Mouse (Mus musculus): ENCODE data around the gene Elavl4. TPM values are rescaled to one million over a fixed set of nuclear protein-coding genes. Genes with fewer than 3 reads are reported as not detected.
A peak's percentile ranks its signal among the peaks of the same experiment; 100 is the strongest.

Gene Elavl4
- polyA plus RNA-seq, 1 experiment from 2014 or later, result 391 TPM

GRCm38 (mm10) chr4:110242879-110243278 lies 108.8 kb downstream of the Elavl4 start:
- Histone ChIP-seq H3K4me3 (ENCODE audit: low read depth, low read length) (no peak overlapping the region), H3K9me3 (ENCODE audit: control insufficient read depth, low read length) (no peaks in the 10 kb centered on the region), H3K9ac (replicated peaks; ENCODE audit: low read depth, low read length) (no peak overlapping the region), H3K36me3 (ENCODE audit: control insufficient read depth, insufficient read depth, low read length) (peaks cover 27% of the 10 kb centered on the region), H3K4me2 (ENCODE audit: low read depth, low read length) (no peak overlapping the region), H3K27ac (ENCODE audit: low read depth, low read length) (no peak overlapping the region), H3K27me3 (ENCODE audit: control insufficient read depth, insufficient read depth, low read length) (no peaks in the 10 kb centered on the region), H3K4me1 (ENCODE audit: control insufficient read depth, insufficient read depth, low read length) (no peaks in the 10 kb centered on the region)
- ATAC-seq (ENCODE audit: low read depth), result no peak

GRCm38 (mm10) chr4:110234554-110234953 lies 117.2 kb downstream of the Elavl4 start:
- no peak overlapping the region for H3K9ac ChIP-seq (replicated peaks; ENCODE audit: low read depth, low read length)
- no peak for ATAC-seq (ENCODE audit: low read depth)
- H3K4me1 ChIP-seq (ENCODE audit: control insufficient read depth, insufficient read depth, low read length), result no peaks in the 10 kb centered on the region
- H3K36me3 ChIP-seq (ENCODE audit: control insufficient read depth, insufficient read depth, low read length), result peaks cover 7% of the 10 kb centered on the region; the same call in 1 of the 2 replicates
- H3K4me3 ChIP-seq (ENCODE audit: low read depth, low read length), result no peak overlapping the region
- no peaks in the 10 kb centered on the region for H3K9me3 ChIP-seq (ENCODE audit: control insufficient read depth, low read length)
- WGBS, result 68% methylated on average over 1 of the region's 1 CpGs
- no peak overlapping the region for H3K4me2 ChIP-seq (ENCODE audit: low read depth, low read length)
- H3K27ac ChIP-seq (ENCODE audit: low read depth, low read length), result no peak overlapping the region
- H3K27me3 ChIP-seq (ENCODE audit: control insufficient read depth, insufficient read depth, low read length), result no peaks in the 10 kb centered on the region

GRCm38 (mm10) chr4:110232327-110232726 lies 119.4 kb downstream of the Elavl4 start:
- ATAC-seq (ENCODE audit: low read depth), result no peak
- H3K9me3 ChIP-seq (ENCODE audit: control insufficient read depth, low read length), result no peaks in the 10 kb centered on the region
- no peak overlapping the region for H3K4me2 ChIP-seq (ENCODE audit: low read depth, low read length)
- H3K9ac ChIP-seq (replicated peaks; ENCODE audit: low read depth, low read length), result no peak overlapping the region
- no peak overlapping the region for H3K4me3 ChIP-seq (ENCODE audit: low read depth, low read length)
- no peak overlapping the region for H3K27ac ChIP-seq (ENCODE audit: low read depth, low read length)
- H3K4me1 ChIP-seq (ENCODE audit: control insufficient read depth, insufficient read depth, low read length), result no peaks in the 10 kb centered on the region
- WGBS, result 89% methylated on average over 3 of the region's 3 CpGs
- peaks cover 4% of the 10 kb centered on the region; the same call in 1 of the 2 replicates for H3K36me3 ChIP-seq (ENCODE audit: control insufficient read depth, insufficient read depth, low read length)
- no peaks in the 10 kb centered on the region for H3K27me3 ChIP-seq (ENCODE audit: control insufficient read depth, insufficient read depth, low read length)

GRCm38 (mm10) chr4:110231799-110232198 lies 119.9 kb downstream of the Elavl4 start:
- no peak overlapping the region for H3K27ac ChIP-seq (ENCODE audit: low read depth, low read length)
- WGBS, result 89% methylated on average over 4 of the region's 4 CpGs
- no peak overlapping the region for H3K9ac ChIP-seq (replicated peaks; ENCODE audit: low read depth, low read length)
- H3K4me1 ChIP-seq (ENCODE audit: control insufficient read depth, insufficient read depth, low read length), result no peaks in the 10 kb centered on the region
- no peak for ATAC-seq (ENCODE audit: low read depth)
- H3K4me2 ChIP-seq (ENCODE audit: low read depth, low read length), result no peak overlapping the region
- no peak overlapping the region for H3K4me3 ChIP-seq (ENCODE audit: low read depth, low read length)
- no peaks in the 10 kb centered on the region for H3K9me3 ChIP-seq (ENCODE audit: control insufficient read depth, low read length)
- H3K36me3 ChIP-seq (ENCODE audit: control insufficient read depth, insufficient read depth, low read length), result peaks cover 4% of the 10 kb centered on the region; the same call in 1 of the 2 replicates
- no peaks in the 10 kb centered on the region for H3K27me3 ChIP-seq (ENCODE audit: control insufficient read depth, insufficient read depth, low read length)

GRCm38 (mm10) chr4:110229652-110230051 lies 122.1 kb downstream of the Elavl4 start:
- Histone ChIP-seq H3K27ac (ENCODE audit: low read depth, low read length) (no peak overlapping the region), H3K4me3 (ENCODE audit: low read depth, low read length) (no peak overlapping the region)

GRCm38 (mm10) chr4:110229238-110229637 lies 122.5 kb downstream of the Elavl4 start:
- Histone ChIP-seq H3K4me1 (ENCODE audit: control insufficient read depth, insufficient read depth, low read length) (peaks cover 3% of the 10 kb centered on the region; the same call in 1 of the 2 replicates), H3K36me3 (ENCODE audit: control insufficient read depth, insufficient read depth, low read length) (peaks cover 9% of the 10 kb centered on the region), H3K4me3 (ENCODE audit: low read depth, low read length) (no peak overlapping the region)

More at GRCm38 (mm10) chr4:110229652-110230051, 122.1 kb downstream of the Elavl4 start:
- no peak for ATAC-seq (ENCODE audit: low read depth)
- Histone ChIP-seq H3K9ac (replicated peaks; ENCODE audit: low read depth, low read length) (no peak overlapping the region), H3K36me3 (ENCODE audit: control insufficient read depth, insufficient read depth, low read length) (peaks cover 7% of the 10 kb centered on the region), H3K27me3 (ENCODE audit: control insufficient read depth, insufficient read depth, low read length) (no peaks in the 10 kb centered on the region), H3K4me2 (ENCODE audit: low read depth, low read length) (no peak overlapping the region), H3K9me3 (ENCODE audit: control insufficient read depth, low read length) (no peaks in the 10 kb centered on the region), H3K4me1 (ENCODE audit: control insufficient read depth, insufficient read depth, low read length) (peaks cover 3% of the 10 kb centered on the region; the same call in 1 of the 2 replicates)
- 98% methylated on average over 1 of the region's 1 CpGs for WGBS

GRCm38 (mm10) chr4:110227621-110228031 lies 124.1 kb downstream of the Elavl4 start:
- H3K36me3 ChIP-seq (ENCODE audit: control insufficient read depth, insufficient read depth, low read length), result peaks cover 9% of the 10 kb centered on the region
- 58% methylated on average over 8 of the region's 8 CpGs for WGBS
- no peaks in the 10 kb centered on the region for H3K27me3 ChIP-seq (ENCODE audit: control insufficient read depth, insufficient read depth, low read length)
- peaks cover 3% of the 10 kb centered on the region; the same call in 1 of the 2 replicates for H3K4me1 ChIP-seq (ENCODE audit: control insufficient read depth, insufficient read depth, low read length)
- H3K9ac ChIP-seq (replicated peaks; ENCODE audit: low read depth, low read length), result no peak overlapping the region
- no peak overlapping the region; the same call in 1 of the 2 replicates for H3K27ac ChIP-seq (ENCODE audit: low read depth, low read length)
- no peak overlapping the region for H3K4me3 ChIP-seq (ENCODE audit: low read depth, low read length)
- ATAC-seq (ENCODE audit: low read depth), result no peak
- H3K4me2 ChIP-seq (ENCODE audit: low read depth, low read length), result no peak overlapping the region
- no peaks in the 10 kb centered on the region for H3K9me3 ChIP-seq (ENCODE audit: control insufficient read depth, low read length)

More at GRCm38 (mm10) chr4:110229238-110229637, 122.5 kb downstream of the Elavl4 start:
- no peaks in the 10 kb centered on the region for H3K27me3 ChIP-seq (ENCODE audit: control insufficient read depth, insufficient read depth, low read length)
- no peak overlapping the region for H3K4me2 ChIP-seq (ENCODE audit: low read depth, low read length)
- H3K27ac ChIP-seq (ENCODE audit: low read depth, low read length), result no peak overlapping the region
- no peak overlapping the region for H3K9ac ChIP-seq (replicated peaks; ENCODE audit: low read depth, low read length)
- no peak for ATAC-seq (ENCODE audit: low read depth)
- H3K9me3 ChIP-seq (ENCODE audit: control insufficient read depth, low read length), result no peaks in the 10 kb centered on the region

- Histone ChIP-seq H3K9ac (replicated peaks; ENCODE audit: low read depth, low read length) (no peak overlapping the region), H3K36me3 (ENCODE audit: control insufficient read depth, insufficient read depth, low read length) (peaks cover 5% of the 10 kb centered on the region; the same call in 1 of the 2 replicates), H3K4me2 (ENCODE audit: low read depth, low read length) (no peak overlapping the region), H3K4me3 (ENCODE audit: low read depth, low read length) (no peak overlapping the region), H3K4me1 (ENCODE audit: control insufficient read depth, insufficient read depth, low read length) (peaks cover 3% of the 10 kb centered on the region; the same call in 1 of the 2 replicates), H3K27me3 (ENCODE audit: control insufficient read depth, insufficient read depth, low read length) (no peaks in the 10 kb centered on the region), H3K9me3 (ENCODE audit: control insufficient read depth, low read length) (no peaks in the 10 kb centered on the region), H3K27ac (ENCODE audit: low read depth, low read length) (no peak overlapping the region)
- ATAC-seq (ENCODE audit: low read depth), result peak; percentile 57; the same call in 1 of the 2 replicates
- WGBS, result 39% methylated on average over 10 of the region's 10 CpGs
These were observed 126.2 kb downstream of the Elavl4 start for GRCm38 (mm10) chr4:110225492-110225891.

- no peak overlapping the region for H3K4me2 ChIP-seq (ENCODE audit: low read depth, low read length)
- H3K4me1 ChIP-seq (ENCODE audit: control insufficient read depth, insufficient read depth, low read length), result peaks cover 5% of the 10 kb centered on the region; the same call in 1 of the 2 replicates
- 90% methylated on average over 5 of the region's 5 CpGs for WGBS
- no peaks in the 10 kb centered on the region for H3K9me3 ChIP-seq (ENCODE audit: control insufficient read depth, low read length)
- H3K9ac ChIP-seq (replicated peaks; ENCODE audit: low read depth, low read length), result no peak overlapping the region
- H3K4me3 ChIP-seq (ENCODE audit: low read depth, low read length), result no peak overlapping the region
- H3K27ac ChIP-seq (ENCODE audit: low read depth, low read length), result no peak overlapping the region
- H3K36me3 ChIP-seq (ENCODE audit: control insufficient read depth, insufficient read depth, low read length), result peaks cover 4% of the 10 kb centered on the region; the same call in 1 of the 2 replicates
- ATAC-seq (ENCODE audit: low read depth), result no peak
- H3K27me3 ChIP-seq (ENCODE audit: control insufficient read depth, insufficient read depth, low read length), result no peaks in the 10 kb centered on the region
These were observed 132.9 kb downstream of the Elavl4 start for GRCm38 (mm10) chr4:110218819-110219218.

All from neural tube, embryonic 14.5 days (tissue).